Mouse (Mus musculus): Measurements from ENCODE around the gene Pold2. TPM values are rescaled to one million over a fixed set of nuclear protein-coding genes. Genes with fewer than 3 reads are reported as not detected.

The Pold2 gene
- total RNA-seq (2021) = 10 to 100 TPM; 25.9 to 26.6 TPM
- long read RNA-seq, transcript Pold2-201 (11 exons, 1,646 nt) = major isoform, 12 of 43 reads
- long read RNA-seq, partial matches to known transcripts = 7 of 43 reads
- long read RNA-seq, other reads (novel, unspliced or antisense) = 24 of 43 reads

DNA sequence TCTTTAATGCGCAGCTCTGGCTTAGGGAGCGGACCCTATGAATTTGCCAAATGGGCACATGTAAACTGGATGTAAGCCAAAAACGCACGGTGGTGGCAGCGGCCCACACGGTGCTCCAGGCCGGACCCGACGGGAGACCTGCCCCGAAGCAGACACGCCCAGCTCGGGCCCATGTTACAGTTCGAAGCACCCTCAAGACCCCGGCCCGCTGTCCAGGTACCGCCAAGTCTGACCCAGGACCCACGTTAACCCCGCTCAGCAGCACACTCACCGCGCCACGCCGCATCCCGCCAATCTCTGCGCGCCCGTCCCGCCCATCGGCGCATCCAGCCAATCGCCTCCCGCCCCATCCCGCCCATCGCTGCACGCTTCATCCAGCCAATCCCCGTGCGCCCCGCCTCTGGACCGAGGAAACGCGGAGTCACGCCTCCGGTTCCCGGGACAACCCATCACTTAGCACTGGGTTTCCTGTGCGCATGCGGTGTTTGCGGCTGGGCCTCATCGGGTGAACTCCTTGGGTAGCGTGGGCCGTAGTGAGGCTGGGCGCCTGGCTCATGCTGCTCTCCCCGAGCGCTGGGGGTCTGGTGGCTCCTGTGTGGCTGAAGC lies at the start of gene Pold2:
Gene Pold2 (minus strand): TSS at position 372 of the 606 bp plus-strand sequence.
- DNase-seq (ENCODE audit: low spot score in 2 of 2) = peak; percentile 96 to 98

DNA sequence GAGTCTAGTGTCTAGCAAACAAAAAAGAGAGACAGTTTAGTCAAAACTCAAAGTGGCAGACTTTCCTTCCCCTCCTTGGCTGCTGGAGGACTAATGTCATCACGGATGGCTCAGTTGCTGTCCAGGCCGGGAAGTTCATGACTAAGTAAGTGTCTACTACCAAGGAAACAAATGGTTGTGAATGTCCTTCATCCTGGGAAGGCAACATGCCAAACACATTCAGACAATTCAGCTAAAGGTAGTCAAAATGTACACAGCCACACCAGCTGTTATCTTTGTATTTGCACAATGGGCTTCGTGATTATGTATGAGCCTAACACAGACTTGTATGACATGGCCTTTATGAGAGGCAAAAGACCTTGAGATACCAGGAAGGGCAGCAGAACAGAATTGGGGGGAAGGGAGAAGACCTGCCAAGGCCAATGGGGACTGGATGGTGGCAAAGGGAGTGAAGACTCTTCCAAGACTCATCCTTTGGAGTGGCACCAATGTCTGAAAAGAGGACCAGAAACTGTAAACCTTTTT lies 48.7 kb upstream of the Pold2 start:
- no peak for DNase-seq (ENCODE audit: low spot score in 2 of 2)

DNA sequence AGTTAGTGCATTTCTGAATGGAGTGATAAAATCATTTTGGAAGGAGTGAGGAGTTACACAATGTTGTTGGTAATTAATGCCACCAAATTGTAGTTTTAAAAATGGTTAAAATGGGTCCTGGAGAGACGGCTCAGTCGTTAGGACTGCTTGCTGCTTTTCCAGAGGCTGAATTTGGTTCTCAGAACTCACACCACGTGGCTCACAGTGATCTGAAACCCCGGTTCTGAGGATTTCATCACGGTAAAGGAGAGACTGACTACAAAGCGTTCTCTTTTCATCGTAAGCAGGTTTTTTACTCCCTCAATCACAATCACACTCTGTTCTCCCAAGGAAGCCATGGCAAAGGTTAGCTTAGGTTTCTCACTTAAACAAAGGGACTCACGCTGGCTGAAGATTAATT lies 46.6 kb upstream of the Pold2 start:
- no peak for DNase-seq (ENCODE audit: low spot score in 2 of 2)

DNA sequence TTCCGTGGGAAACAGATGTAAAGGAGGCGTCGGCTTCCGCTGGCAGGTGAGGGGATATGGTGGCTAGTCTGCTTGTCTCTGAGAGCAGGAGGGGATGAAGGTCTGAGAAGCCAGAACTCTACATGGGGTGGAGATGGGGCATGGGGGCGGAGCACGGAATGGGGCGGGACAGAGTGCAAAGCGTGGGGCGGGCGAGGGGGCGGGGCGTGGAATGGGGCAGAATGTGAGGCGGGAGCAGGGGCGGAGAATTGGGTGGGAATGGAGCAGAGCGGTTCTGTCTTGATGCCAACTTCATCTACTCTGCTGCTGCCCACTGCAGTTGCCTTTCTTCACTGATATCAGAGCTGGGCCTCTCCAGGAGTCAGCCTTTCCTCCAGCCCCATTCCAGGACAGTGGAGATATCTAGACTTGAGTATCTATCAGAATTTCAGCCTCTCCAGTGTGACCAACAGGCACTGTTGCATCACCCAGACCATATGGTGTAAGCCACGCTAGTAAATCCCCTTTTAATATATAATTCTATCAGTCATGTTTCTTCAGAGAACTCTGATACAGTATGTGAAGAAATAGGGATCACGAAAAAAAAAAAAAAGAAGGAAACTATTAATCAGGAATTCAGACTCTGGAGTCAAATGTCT lies 42.4 kb upstream of the Pold2 start:
- no peak for DNase-seq (ENCODE audit: low spot score in 2 of 2)

DNA sequence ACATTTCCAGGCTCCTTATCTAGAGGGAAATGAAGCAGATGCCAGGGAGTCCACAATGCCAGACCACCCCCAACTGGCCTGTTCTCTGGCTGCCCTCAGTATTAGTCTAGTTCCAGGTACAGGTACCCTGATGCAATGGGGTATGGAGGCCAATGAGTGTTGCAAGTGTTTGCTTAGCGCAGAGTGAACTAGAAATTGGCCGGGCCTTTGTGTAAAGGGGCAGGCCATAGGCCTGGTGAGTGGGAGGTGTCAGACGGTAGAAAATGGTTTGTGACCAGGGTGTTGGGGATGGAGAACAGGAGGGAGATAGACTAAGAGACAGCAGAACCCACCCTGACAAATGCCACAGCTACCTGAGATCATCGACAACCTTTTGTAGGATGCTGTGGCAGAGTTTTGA lies 41.5 kb upstream of the Pold2 start:
- DNase-seq (ENCODE audit: low spot score in 2 of 2) = no peak

DNA sequence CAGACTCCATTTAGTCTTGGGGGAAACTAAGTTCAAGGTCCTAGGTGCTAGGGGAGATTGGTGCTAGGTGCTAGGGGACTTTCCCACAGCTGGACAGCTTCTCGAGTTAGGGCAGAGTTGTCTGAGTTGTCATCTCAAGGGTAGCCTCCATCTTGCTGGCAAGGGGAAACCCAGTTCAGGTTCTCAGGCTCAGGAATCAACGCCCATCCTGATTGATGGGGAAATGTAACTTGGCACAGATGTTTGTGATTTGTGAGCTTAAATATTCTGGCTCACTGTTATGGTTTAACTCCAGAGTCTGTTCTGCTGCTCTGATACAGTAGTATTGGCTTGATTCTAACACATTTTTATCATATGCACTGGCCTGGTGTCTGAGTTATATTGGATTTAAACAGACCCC lies 40.0 kb upstream of the Pold2 start:
- no peak for DNase-seq (ENCODE audit: low spot score in 2 of 2)

DNA sequence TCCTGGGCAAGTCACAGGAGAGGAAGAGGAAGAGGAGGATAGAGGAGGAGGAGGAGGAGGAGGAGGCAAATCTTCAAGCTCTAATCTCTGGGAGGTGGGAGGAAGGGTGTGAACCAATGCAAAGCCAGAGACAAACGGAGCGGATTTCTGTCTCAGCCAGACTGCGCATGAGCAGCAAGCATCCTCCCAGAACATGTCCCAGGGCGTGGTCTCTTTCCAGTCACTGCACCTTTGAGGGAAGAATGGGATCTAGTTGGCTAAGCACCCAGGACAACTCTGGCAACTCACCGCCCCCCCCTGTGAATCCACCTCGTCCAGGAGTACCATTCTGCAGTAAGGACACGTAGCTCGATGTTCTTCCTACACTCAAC lies 38.1 kb upstream of the Pold2 start:
- DNase-seq (ENCODE audit: low spot score in 2 of 2) = no peak

DNA sequence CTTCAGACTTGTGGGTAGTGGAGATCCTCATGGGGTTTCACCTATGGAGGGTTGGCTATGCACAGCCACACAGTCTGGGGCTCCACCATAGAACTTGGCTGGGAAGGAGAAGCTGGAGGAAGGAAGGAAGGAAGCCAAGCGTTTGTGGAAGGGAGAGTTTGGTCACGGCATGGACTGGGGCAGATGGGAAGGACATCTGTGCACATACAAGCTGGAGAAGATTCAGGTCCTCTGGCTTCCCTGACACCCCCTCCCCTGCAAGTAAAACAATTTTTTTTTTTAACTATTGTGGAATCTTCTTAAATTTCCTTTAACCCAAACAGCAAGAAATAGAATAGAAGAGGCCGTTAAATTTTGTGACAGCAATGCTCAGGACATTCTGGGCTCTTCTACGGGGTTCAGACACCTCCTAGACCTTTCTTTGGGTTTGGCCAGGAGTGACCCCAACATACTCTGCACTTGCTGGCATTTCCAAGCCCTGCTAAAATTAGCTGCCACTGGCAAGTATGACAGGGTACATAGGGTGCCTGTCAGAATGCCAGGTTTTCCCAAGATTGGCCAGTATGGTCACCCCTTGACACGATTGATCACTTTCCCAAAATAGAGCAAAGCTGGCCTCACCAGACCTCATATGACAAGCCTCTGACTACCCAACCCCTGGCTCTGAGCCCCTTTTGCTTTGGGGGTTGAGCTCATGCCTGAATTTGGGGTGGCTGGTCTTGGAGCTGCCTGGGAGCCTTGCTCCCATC lies 37.5 kb upstream of the Pold2 start:
- DNase-seq (ENCODE audit: low spot score in 2 of 2) = peak in 1 of 2 experiments; percentile 31

DNA sequence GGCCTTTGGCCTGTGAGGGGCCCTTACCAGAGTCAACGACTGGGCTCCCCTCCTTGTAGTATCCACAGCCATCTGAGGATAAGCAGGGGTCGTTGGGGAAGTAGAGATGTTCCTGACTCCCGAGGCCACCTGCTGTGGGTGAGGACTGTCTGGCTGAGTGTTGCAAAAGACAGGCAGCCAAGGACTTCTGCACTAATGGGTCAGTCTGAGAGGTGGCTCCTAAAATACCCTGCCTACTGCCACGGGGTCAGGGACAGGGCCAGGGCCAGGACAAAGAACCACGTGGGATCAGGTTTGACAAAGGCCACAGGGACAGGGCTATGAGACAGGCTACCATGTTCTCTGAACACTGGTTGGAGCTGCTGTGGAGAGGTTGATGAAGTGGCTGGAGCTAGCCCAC lies 36.8 kb upstream of the Pold2 start:
- DNase-seq (ENCODE audit: low spot score in 2 of 2) = no peak

DNA sequence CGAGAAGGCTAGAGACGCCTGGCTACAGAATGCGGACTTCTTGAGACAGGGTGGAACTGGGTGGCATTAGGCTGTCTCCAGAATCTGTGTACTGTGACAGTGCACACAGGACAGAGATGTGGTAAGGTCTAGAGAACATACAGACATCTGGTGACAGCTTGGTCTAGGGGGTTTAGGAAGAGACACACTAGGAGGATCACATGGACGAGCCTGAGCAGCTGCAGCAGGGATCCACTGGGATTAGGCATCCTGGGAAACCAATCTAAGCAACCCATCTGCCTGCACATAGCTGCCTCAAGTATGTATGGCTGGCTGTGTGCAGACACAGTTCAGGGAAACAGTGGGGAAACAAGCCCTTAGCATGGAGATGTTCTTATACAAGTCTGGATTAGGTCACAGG lies 35.8 kb upstream of the Pold2 start:
- DNase-seq (ENCODE audit: low spot score in 2 of 2) = no peak

DNA sequence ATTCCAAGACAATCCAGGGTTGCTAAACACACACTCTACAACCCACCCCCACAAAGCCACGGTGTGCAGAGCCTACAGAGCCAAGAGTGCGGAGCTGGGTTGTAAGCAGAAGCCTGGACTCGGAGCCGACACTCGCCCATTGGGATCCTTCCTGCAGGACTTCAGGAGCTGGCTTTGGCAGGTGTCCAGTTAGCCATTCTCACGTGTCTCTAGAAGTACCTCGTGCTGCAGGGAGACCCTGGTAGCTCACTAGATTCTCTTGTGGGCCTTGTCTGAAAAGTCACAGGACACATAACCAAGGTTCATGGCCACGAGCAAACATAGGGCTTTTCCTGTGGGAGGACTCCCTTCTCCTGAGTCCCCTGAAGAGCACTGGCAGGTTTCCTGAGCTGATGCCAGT lies 35.2 kb upstream of the Pold2 start:
- no peak for DNase-seq (ENCODE audit: low spot score in 2 of 2)

DNA sequence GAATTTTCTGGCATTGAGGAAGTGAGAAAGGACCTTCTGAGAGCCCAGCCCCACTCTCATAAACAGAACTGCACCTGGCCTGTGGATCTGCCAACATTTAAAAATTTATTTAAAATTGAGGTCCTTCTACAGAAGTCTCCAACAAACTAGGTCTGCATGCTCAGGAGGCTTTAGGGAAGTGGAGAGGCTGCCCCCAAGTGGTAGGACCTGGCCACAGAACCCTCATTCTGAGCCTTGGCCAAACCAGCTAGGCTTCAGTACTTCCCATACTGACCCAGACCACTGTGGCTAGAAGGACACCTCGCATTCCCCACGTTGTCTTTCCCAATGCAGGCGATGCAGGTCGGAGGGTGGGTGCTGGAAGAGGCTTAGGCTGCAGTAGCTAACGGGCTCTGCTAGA lies 34.5 kb upstream of the Pold2 start:
- peak; percentile 63 to 78 for DNase-seq (ENCODE audit: low spot score in 2 of 2)

DNA sequence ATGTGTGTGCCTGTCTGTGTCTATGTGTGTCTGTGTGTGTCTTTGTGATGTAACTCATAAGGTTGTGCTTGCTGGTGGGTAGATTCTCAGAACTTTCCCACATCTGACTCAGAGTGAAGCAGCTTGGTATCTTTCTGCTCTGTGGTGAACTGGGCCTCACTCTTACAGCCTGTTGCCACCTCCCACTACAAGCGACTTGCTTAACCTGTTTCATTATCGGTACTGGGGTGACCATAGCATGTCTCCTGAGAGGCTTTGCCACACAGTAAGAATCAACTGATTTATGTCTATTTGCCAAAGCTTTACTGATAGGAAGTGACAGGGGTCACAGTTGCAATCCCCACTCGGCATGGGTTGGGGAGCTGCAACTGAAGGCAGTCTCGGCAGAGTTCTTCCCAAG lies 30.6 kb upstream of the Pold2 start:
- DNase-seq (ENCODE audit: low spot score in 2 of 2) = no peak

DNA sequence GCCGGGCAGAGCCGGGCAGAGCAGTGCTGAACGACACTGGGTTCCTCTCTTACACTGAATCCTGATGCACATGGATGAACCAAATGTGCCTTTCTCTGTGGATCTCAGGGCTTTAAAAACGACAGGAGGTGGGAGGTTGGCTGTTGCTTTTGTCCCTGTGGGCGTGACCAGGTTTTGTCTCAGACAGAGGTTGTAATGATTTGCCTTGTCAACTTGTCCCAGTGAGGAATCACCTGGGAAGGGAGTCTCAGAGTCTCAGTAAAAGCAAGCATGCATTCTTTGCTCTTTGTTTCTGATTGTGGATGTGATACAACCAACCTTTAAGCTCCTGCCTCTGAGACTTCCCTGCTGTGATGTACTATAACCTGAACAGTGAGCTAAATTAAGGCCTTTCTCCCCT lies 29.0 kb upstream of the Pold2 start:
- DNase-seq (ENCODE audit: low spot score in 2 of 2) = no peak

DNA sequence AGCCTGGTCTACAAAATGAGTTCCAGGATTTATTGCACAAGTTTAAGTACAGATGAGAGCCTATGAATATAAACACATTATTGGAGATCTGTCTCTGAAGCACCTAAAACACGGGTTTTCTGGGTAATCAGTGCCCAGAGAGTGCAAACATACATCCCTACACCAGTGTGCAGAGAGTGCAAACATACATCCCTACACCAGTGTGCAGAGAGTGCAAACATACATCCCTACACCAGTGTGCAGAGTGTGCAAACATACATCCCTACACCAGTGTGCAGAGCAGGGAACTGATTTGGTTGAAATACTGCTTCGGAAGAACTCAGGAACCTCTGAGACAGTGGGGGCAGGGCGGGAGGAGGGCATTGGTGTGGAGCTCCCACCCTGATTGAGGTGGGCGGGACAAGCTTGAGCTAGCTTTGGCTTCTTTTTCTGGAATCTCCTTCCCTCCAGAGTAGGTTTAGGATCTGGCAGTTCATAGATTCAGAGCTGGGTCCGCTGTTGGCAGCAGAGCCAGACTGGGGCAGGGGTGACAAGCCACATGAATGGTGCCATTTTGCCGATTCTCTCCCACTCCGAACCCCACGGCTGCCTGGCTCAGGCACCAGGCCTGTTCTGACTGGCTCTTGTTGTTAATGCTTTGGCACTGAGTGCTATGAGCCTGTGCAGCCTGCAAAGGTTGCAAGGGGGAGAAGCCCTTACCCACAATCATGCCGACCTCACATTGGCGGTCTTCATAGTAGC lies 27.9 kb upstream of the Pold2 start:
- DNase-seq (ENCODE audit: low spot score in 2 of 2) = no peak

DNA sequence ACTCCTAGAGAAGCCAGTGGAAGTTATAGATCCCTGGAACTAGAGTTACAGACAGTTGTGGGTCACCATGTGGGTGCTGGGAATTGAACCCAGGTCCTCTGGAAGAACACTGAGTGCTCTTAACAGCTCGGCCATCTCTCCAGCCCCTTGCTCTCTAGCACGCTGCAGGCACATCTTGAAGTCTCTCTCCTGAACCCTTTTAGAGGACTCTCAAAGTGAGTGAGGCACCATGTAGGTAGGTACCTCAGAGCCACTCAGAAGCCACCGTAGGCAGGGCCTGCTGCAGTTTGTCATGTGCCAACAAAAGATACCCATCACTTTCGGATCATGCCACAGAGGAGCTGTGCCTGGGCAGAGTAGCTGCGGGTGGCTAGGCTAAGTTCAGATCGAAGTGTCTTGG lies 26.8 kb upstream of the Pold2 start:
- DNase-seq (ENCODE audit: low spot score in 2 of 2) = no peak

DNA sequence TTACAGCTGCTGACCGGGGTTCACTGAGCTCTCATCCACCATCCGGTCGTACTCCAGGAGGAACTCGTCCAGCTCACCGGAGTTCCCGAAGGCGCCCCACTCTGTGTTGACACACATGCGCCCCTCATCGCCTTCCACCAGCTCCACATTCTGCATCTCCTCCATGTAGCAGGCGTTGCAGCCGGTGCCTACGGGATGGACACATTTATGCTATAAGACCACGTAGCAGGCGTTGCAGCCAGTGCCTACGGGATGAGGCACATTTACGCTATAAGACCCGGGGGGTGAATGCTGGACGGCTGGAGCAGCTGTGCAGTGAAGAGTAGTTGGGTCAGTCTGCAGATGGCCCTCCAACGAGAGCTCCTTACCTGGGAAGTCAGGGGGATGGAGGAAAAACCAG lies 26.3 kb upstream of the Pold2 start:
- no peak for DNase-seq (ENCODE audit: low spot score in 2 of 2)

DNA sequence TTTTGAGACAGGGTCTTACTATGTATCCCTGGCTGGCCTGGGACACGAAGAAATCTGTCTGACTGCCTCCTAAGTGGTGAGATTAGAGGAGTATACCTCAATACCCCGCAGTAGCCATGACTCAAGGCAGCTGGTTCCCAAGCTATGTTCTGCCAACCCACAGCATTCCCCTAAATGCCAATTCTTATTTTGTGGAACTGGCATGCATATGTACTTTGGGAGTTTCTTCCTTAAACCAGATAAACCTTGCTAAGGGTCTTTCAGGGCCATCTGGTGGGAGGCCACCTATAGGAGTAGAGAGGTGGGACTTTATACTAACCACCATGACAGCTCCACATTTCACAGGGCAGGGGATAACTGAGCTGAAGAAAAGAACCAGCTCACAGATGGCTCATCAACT lies 25.8 kb upstream of the Pold2 start:
- no peak for DNase-seq (ENCODE audit: low spot score in 2 of 2)

DNA sequence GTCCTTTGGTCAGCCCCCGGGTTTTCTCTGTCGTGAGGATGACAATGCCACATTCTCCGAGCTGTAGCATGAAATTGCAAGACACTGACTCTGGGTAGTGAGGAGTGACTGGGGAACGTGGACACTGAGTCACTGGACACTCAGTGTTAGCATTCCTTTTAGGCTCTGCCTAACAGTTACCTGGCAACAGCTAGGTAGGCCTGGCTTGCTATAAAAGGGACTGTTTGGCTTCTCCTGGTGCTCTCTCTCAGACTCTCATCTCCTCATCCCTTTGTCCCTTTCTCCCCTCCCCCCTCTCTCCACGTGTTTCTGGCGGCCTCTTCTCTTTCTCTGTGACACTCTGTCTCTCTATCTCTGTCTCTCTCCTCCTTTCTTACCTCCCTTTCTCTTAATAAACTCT lies 24.3 kb upstream of the Pold2 start:
- DNase-seq (ENCODE audit: low spot score in 2 of 2) = no peak

DNA sequence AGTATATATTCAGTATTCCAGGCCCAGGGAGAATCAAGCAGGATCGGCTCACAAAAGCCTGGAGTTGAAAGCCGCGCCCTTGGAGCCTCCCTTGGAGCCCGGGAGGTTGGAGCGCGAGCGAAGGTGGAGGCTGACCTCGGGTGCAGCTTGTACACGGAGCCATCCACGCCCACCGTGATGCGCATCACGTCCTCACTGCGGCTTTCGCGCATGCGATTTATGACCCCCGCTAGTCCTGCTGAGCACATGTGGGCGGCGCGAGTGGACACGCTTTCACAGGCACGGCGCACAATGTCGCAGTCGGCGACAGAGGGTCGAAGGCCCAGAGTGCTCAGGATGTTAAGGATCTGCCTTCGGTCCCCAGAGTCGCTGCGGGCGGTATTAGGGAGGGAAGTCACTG lies 23.9 kb upstream of the Pold2 start:
- DNase-seq (ENCODE audit: low spot score in 2 of 2) = peak; percentile 40 to 65

DNA sequence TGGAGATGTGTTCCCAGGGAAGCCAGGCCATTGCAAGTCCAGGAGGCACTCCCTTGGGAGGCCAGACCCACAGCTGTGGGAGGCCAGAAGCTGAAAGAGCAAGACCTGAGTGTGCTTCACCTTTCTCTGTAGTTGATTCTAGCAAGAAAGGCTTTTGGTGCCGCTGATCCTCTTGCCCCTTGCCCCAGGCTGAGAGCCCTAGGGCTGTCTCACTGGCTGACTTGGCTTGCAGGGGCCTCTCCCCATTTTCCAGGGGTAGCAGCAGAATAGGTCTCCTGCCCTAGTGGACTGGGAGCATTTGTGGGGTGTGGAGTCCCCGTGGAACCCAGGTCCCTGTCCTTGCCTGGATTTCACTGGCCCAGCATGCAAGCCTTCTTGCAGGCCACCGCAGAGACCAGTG lies 23.2 kb upstream of the Pold2 start:
- DNase-seq (ENCODE audit: low spot score in 2 of 2) = no peak

DNA sequence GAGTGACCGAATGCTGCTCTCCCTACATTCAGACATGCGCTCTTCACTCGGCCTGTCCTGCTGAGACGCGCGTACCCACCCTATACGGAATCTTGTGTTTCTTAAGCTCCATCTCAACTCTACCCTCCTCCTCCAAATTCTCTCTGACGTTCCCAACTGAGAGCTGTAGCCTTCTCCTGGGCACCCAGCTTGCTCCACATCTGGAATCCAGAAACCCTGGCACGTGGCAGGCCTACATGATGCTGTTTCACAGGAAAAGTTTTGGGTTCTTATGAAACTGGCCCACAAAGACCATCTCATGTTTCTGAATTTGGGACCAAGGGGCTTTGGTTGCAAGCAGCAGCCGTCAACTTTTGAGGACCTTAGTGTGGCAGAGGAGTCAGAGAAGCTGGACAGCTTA lies 21.2 kb upstream of the Pold2 start:
- no peak for DNase-seq (ENCODE audit: low spot score in 2 of 2)
